Mouse (Mus musculus): ENCODE data around the gene Zfp874b. TPM values are rescaled to one million over a fixed set of nuclear protein-coding genes. Genes with fewer than 3 reads are reported as not detected.

The Zfp874b gene
- polyA plus RNA-seq (2014; fragmentation: Illumina TruSeq; extraction: RNeasy Lipid Tissue Mini Kit (QIAGEN cat#74804); ENCODE audit: insufficient read depth, low read depth, low replicate concordance) = 7.2 TPM

DNA sequence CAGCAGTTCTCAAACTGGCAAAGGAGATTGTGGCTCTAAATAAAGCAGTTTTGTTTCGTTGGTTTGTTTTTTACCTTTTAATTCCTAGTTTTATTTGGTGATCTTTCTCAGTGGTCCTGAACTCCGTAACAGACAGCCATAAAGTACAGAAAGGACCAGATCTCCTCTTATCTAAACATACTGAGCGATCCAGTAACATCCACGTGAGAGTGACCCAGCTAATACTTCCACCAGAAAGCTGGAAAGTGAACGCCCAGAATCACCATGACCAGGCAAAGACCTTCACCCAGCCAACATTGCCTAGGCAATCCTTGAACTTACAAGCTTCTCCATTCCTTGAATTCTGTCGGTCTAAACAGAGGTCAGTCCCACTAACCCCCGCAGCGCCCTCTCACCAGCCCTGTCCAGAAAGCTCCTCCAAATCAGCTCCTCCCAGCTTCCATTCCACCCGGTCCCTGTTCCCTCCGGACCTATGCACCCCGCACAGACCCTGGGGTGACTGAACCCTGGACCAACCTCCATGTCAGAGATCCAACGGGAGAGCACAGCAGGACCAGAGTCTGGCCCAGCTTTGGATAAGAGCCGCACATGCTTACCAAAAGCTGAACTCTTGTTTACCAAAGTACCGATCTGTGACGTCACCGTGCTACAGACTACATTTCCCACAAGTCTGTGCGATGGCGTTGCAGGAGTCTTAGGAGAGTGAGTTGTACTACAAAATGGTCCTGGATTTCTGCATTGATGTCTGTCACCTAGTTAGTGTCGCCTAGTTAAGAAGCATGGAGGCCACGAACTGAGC is at the start of gene Zfp874b:
TSS of gene Zfp874b (minus strand) at position 634 of the 799 bp plus-strand sequence.

DNA sequence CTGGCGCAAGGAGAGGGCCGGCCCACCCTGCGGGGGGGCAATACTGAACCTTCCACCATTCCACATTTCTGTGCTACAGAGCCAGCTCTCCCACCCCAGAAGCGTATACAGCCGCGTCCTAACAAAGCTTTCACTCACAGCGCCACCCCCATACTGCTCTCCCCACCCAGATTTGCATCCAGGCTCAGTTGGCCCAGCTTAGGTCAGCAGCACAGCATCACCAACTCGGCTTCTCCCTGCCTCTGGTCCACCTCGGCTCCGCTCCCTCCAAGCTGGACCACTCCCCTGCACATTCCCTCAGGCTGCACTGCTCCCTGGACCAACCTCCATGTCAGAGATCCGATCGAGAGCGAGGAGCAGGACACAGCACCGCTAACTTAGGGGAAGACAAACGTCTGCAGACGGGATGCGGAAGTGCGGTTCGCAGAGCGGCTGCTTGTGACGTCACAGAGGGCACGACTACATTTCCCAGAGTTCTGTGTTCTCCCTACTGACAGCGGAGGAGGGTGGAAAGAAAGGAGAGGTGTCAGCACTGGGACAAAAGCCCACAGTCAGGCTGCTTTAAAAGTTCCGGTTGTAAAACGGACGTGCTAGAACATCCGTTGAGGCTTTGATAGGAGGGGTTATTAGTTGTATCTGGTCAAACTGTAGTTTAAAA is 41.8 kb upstream of the Zfp874b start, which contains the start of the genes Gm26965 and Zfp87:
TSS of gene Gm26965 (minus strand) at position 399 of the 658 bp plus-strand sequence.
TSS of gene Zfp87 (minus strand) at position 425 of the 658 bp plus-strand sequence.

DNA sequence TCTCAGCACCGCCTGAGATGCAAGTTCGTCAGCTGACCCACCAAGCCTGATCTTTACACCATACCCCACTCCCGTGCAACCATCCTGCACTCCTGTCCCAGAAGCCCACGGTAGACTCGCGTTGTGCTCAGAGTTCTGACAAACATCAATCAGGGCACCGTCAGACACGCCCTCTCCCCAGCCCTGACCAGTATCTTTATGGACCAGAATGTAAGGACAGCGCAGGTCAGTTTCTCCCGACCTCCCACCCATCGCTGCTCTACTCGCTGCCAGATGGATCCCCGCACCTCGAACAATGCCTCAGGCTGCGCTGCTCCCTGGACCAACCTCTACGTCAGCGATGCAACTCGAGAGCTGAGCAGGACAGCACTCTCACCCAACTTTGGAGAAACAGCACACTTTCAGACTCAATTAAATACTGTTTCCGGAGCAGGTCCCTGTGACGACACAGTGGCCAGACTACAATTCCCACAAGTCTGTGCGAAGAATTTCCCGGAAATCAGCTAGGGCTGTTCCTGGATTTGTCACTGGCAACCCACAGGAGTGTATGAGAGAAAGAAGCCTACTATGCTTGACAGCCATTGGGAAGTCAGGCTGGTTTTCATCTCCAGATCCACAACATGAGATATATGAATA is 16.1 kb upstream of the Zfp874b start, which contains the start of gene Zfp58:
TSS of gene Zfp58 (minus strand) at position 472 of the 636 bp plus-strand sequence.

DNA sequence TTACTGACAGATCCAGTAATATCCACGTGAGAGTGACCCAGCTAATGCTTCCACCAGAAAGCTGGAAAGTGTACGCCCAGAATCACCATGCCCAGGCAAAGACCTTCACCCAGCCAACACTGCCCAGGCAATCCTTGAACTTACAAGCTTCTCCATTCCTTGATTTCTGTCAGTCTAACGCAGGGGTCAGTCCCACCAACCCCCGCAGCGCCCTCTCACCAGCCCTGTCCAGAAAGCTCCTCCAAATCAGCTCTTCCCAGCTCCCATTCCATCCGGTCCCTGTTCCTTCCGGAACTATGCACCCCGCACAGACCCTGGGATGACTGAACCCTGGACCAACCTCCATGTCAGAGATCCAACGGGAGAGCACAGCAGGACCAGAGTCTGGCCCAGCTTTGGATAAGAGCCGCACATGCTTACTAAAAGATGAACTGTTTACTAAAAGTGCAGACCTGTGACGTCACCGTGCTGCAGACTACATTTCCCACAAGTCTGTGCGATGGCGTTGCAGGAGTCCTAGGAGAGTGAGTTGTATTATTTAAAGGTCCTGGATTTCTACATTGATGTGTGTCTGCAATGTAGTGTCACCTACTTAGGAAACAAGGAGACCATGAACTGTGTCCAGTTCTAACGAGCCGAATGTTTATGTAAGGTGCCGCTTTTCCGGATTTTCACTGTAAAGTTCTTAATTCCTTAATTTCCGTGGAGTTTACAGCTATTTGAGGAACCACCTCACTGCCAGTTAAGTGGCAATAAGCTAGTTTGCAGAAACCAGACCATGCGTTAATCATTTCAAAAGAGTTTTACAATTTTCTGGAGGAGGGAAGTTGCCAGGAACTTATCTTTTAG is 32.7 kb downstream of the Zfp874b start, which contains the start of gene Zfp874a:
TSS of gene Zfp874a (minus strand) at position 453 of the 849 bp plus-strand sequence.

Other genes with a start within 250 kb of the Zfp874b start
- 0.58 TPM for gene Zfp458, start 205.8 kb downstream of the Zfp874b start, polyA plus RNA-seq (2014; fragmentation: Illumina TruSeq; extraction: RNeasy Lipid Tissue Mini Kit (QIAGEN cat#74804); ENCODE audit: insufficient read depth, low read depth, low replicate concordance)
- gene Zfp457, start 177.8 kb downstream of the Zfp874b start, polyA plus RNA-seq (2014; fragmentation: Illumina TruSeq; extraction: RNeasy Lipid Tissue Mini Kit (QIAGEN cat#74804); ENCODE audit: insufficient read depth, low read depth, low replicate concordance) = 0.69 TPM
- gene Zfp595, start 151.7 kb downstream of the Zfp874b start, polyA plus RNA-seq (2014; fragmentation: Illumina TruSeq; extraction: RNeasy Lipid Tissue Mini Kit (QIAGEN cat#74804); ENCODE audit: insufficient read depth, low read depth, low replicate concordance) = 2.9 TPM
- gene Gm28044, start 123.7 kb downstream of the Zfp874b start, polyA plus RNA-seq (2014; fragmentation: Illumina TruSeq; extraction: RNeasy Lipid Tissue Mini Kit (QIAGEN cat#74804); ENCODE audit: insufficient read depth, low read depth, low replicate concordance) = not detected
- gene Zfp953, start 123.7 kb downstream of the Zfp874b start, polyA plus RNA-seq (2014; fragmentation: Illumina TruSeq; extraction: RNeasy Lipid Tissue Mini Kit (QIAGEN cat#74804); ENCODE audit: insufficient read depth, low read depth, low replicate concordance) = 2.0 TPM
- gene Gm28041, start 108.5 kb downstream of the Zfp874b start, polyA plus RNA-seq (2014; fragmentation: Illumina TruSeq; extraction: RNeasy Lipid Tissue Mini Kit (QIAGEN cat#74804); ENCODE audit: insufficient read depth, low read depth, low replicate concordance) = 0.96 TPM
- 1.3 TPM for gene Zfp456, start 108.4 kb downstream of the Zfp874b start, polyA plus RNA-seq (2014; fragmentation: Illumina TruSeq; extraction: RNeasy Lipid Tissue Mini Kit (QIAGEN cat#74804); ENCODE audit: insufficient read depth, low read depth, low replicate concordance)
- 4.6 TPM for gene Zfp429, start 84.4 kb downstream of the Zfp874b start, polyA plus RNA-seq (2014; fragmentation: Illumina TruSeq; extraction: RNeasy Lipid Tissue Mini Kit (QIAGEN cat#74804); ENCODE audit: insufficient read depth, low read depth, low replicate concordance)
- 0.52 TPM for gene Zfp459, start 62.8 kb downstream of the Zfp874b start, polyA plus RNA-seq (2014; fragmentation: Illumina TruSeq; extraction: RNeasy Lipid Tissue Mini Kit (QIAGEN cat#74804); ENCODE audit: insufficient read depth, low read depth, low replicate concordance)
- gene Zfp874a, start 32.6 kb downstream of the Zfp874b start, polyA plus RNA-seq (2014; fragmentation: Illumina TruSeq; extraction: RNeasy Lipid Tissue Mini Kit (QIAGEN cat#74804); ENCODE audit: insufficient read depth, low read depth, low replicate concordance) = 7.7 TPM
- gene Zfp58, start 16.3 kb upstream of the Zfp874b start, polyA plus RNA-seq (2014; fragmentation: Illumina TruSeq; extraction: RNeasy Lipid Tissue Mini Kit (QIAGEN cat#74804); ENCODE audit: insufficient read depth, low read depth, low replicate concordance) = 5.1 TPM
- not detected for gene Gm26965, start 41.9 kb upstream of the Zfp874b start, polyA plus RNA-seq (2014; fragmentation: Illumina TruSeq; extraction: RNeasy Lipid Tissue Mini Kit (QIAGEN cat#74804); ENCODE audit: insufficient read depth, low read depth, low replicate concordance)
- 21.7 TPM for gene Zfp87, start 41.9 kb upstream of the Zfp874b start, polyA plus RNA-seq (2014; fragmentation: Illumina TruSeq; extraction: RNeasy Lipid Tissue Mini Kit (QIAGEN cat#74804); ENCODE audit: insufficient read depth, low read depth, low replicate concordance)
- gene Zfp748, start 69.6 kb upstream of the Zfp874b start, polyA plus RNA-seq (2014; fragmentation: Illumina TruSeq; extraction: RNeasy Lipid Tissue Mini Kit (QIAGEN cat#74804); ENCODE audit: insufficient read depth, low read depth, low replicate concordance) = 4.4 TPM
- gene Zfp729b, start 125.4 kb upstream of the Zfp874b start, polyA plus RNA-seq (2014; fragmentation: Illumina TruSeq; extraction: RNeasy Lipid Tissue Mini Kit (QIAGEN cat#74804); ENCODE audit: insufficient read depth, low read depth, low replicate concordance) = 3.4 TPM
- not detected for gene Gm49345, start 153.5 kb upstream of the Zfp874b start, polyA plus RNA-seq (2014; fragmentation: Illumina TruSeq; extraction: RNeasy Lipid Tissue Mini Kit (QIAGEN cat#74804); ENCODE audit: insufficient read depth, low read depth, low replicate concordance)
- 6.4 TPM for gene Zfp729a, start 153.5 kb upstream of the Zfp874b start, polyA plus RNA-seq (2014; fragmentation: Illumina TruSeq; extraction: RNeasy Lipid Tissue Mini Kit (QIAGEN cat#74804); ENCODE audit: insufficient read depth, low read depth, low replicate concordance)
- 3.3 TPM for gene Zfp738, start 202.8 kb upstream of the Zfp874b start, polyA plus RNA-seq (2014; fragmentation: Illumina TruSeq; extraction: RNeasy Lipid Tissue Mini Kit (QIAGEN cat#74804); ENCODE audit: insufficient read depth, low read depth, low replicate concordance)
- 3.7 TPM for gene Zfp65, start 244.9 kb upstream of the Zfp874b start, polyA plus RNA-seq (2014; fragmentation: Illumina TruSeq; extraction: RNeasy Lipid Tissue Mini Kit (QIAGEN cat#74804); ENCODE audit: insufficient read depth, low read depth, low replicate concordance)